ENCODE assay signal across 9 mouse cellular contexts in the genomic region with DNA sequence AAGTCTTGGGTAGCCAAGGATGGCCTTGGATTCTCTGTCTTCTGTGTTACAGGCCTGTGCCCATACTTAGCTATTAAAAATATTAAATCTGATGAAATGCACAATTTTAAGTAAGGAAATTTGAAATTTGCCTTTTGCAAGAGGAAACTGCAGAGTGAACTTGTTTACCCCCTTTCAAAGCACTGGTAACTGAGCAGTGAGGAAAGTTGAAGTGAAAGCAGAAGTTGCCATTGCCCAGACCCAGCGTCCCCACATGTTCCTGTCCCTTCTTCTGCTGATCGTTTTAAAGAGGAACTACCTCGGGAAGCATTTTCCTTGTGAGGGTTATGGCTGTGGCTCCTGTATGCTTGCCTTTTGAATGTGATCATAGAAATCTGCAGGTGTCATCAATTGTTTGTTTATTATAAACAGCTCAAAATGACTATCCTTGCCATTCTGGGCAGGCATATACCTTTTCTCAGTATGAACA. TPM values are rescaled to one million over a fixed set of nuclear protein-coding genes. Genes with fewer than 3 reads are reported as not detected.
DNase-seq lines count a peak whose midpoint lies in the region; ATAC-seq and TF ChIP-seq lines count a peak whose summit lies in the region.
"Had no signal": no experiment of that assay in that cellular context is flagged by ENCODE, and none has a peak within 500 bp of the region (broad histone marks: within the 10 kb centered on the region; RNA-seq: fewer than 3 reads in every experiment).

No protein-coding gene starts in this region.

- peaks cover 52% of the 10 kb centered on the region for H3K4me1 ChIP-seq in bone marrow macrophage, adult 2 months (ENCODE audit: control insufficient read depth, insufficient read depth, low read length)
- H3K4me1 ChIP-seq in liver, embryonic 14.5 days (replicated peaks; ENCODE audit: control insufficient read depth in 2 of 2, insufficient read depth in 2 of 2, low read length in 1 of 2) = peaks cover 3 to 31% of the 10 kb centered on the region in 2 experiments

- no peak overlapping the region for H3K9ac ChIP-seq in liver, embryonic 14.5 days (replicated peaks)

- H3K4me2 ChIP-seq in liver, embryonic 14.5 days (ENCODE audit: low read depth) = peak overlapping the region; percentile 9; the same call in 1 of the 2 replicates

- TF ChIP-seq CTCF in left cerebral cortex, adult 2 months (IDR thresholded peaks at IDR 0.05) = no peak
- no peak for TF ChIP-seq CTCF in bone marrow macrophage, adult 2 months (IDR thresholded peaks at IDR 0.05; ENCODE audit: low read depth, low read length)
- TF ChIP-seq CTCF in liver, embryonic 14.5 days (IDR thresholded peaks at IDR 0.05; ENCODE audit: low read depth) = no peak

- H3K4me3 ChIP-seq in left cerebral cortex, adult 2 months = no peak overlapping the region
- peak overlapping the region; percentile 47 for H3K4me3 ChIP-seq in bone marrow macrophage, adult 2 months (ENCODE audit: insufficient read depth, low read length)
- H3K4me3 ChIP-seq in liver, embryonic 14.5 days (ENCODE audit: insufficient read depth in 1 of 2, low read depth in 2 of 2, low read length in 2 of 2) = no peak overlapping the region
- H3K4me3 ChIP-seq: erythroblast, embryonic 14.5 days had no signal

- no peaks in the 10 kb centered on the region for H3K9me3 ChIP-seq in liver, embryonic 14.5 days (ENCODE audit: control insufficient read depth, low read length)

- TF ChIP-seq POLR2A in bone marrow macrophage, adult 2 months (IDR thresholded peaks at IDR 0.05; ENCODE audit: borderline replicate concordance, low read depth, low read length) = no peak

- DNase-seq in left cerebral cortex, adult 2 months (ENCODE audit: extremely low spot score in 1 of 2, low spot score in 2 of 2) = no peak
- DNase-seq in left cerebral cortex, adult 11 months (ENCODE audit: low spot score) = no peak
- DNase-seq in liver, embryonic 14.5 days (ENCODE audit: low read depth in 3 of 3, low spot score in 3 of 3) = peak in 1 of 3 experiments; percentile 36
- peak; percentile 85 to 87 for DNase-seq in spleen, postnatal 36 days (ENCODE audit: low spot score in 2 of 2)
- no peak for DNase-seq in frontal cortex, adult 2 months (ENCODE audit: extremely low spot score in 1 of 2, low spot score in 1 of 2)
- no peak for DNase-seq in embryo, embryonic 11 days
- DNase-seq: kidney, adult 18-20 months had no signal

- peak overlapping the region; percentile 54 for H3K27ac ChIP-seq in left cerebral cortex, adult 2 months
- peak overlapping the region; percentile 99 for H3K27ac ChIP-seq in bone marrow macrophage, adult 2 months (ENCODE audit: insufficient read depth, low read depth, low read length)
- H3K27ac ChIP-seq in liver, embryonic 14.5 days = no peak overlapping the region

- H3K36me3 ChIP-seq in liver, embryonic 14.5 days (replicated peaks; ENCODE audit: control insufficient read depth, insufficient read depth, low read depth) = no peaks in the 10 kb centered on the region

- intact Hi-C loops in left cerebral cortex, adult 2 months (cut with DNase I) = loop anchor here (5.0 kb wide), 1 partner anchor 38 kb away; the partner anchor contains the start of gene Wasf2

- no peak for TF ChIP-seq EP300 in liver, embryonic 14.5 days (IDR thresholded peaks at IDR 0.05; ENCODE audit: low read depth)

- H3K27me3 ChIP-seq in liver, embryonic 14.5 days (ENCODE audit: control insufficient read depth, insufficient read depth, low read length) = no peaks in the 10 kb centered on the region

- no peak for ATAC-seq in liver, embryonic 14.5 days (ENCODE audit: insufficient read depth)

- WGBS in liver, embryonic 14.5 days (ENCODE audit: insufficient replicate concordance) = 15% methylated on average over 3 of the region's 3 CpGs

RNA-seq across cellular contexts. Expression of gene Wasf2, which starts 39.8 kb away (rescaled TPM):
- total RNA-seq in left cerebral cortex, adult 2 months (2021) = 10 to 100 TPM; 25.7 to 34.3 TPM
- polyA plus RNA-seq in bone marrow macrophage, adult 2 months (2012; ENCODE audit: insufficient read depth, insufficient read length, missing spikeins) = 133 and 150 TPM in 2 replicates
- 11.4 and 12.0 TPM in 2 replicates for polyA plus RNA-seq in liver, embryonic 14.5 days (2012; rRNA removed)
- polyA plus RNA-seq in liver, embryonic 14.5 days (2014; fragmentation: Nextera tagmentation; extraction: Ambion mirVana) = 31.4 and 33.9 TPM in 2 replicates
- polyA plus RNA-seq in frontal cortex, adult 2 months (2012; rRNA removed) = 14.2 and 16.3 TPM in 2 replicates

RNA-seq across cellular contexts. Expression of gene Cd164l2, which starts 41.8 kb away (rescaled TPM):
- total RNA-seq in left cerebral cortex, adult 2 months (2021) = 1 to 10 TPM; 7.3 to 7.7 TPM
- polyA plus RNA-seq in bone marrow macrophage, adult 2 months (2012; ENCODE audit: insufficient read depth, insufficient read length, missing spikeins) = not detected in 2 replicates
- 0.05 and 0.06 TPM in 2 replicates for polyA plus RNA-seq in liver, embryonic 14.5 days (2012; rRNA removed)
- not detected in 2 replicates for polyA plus RNA-seq in liver, embryonic 14.5 days (2014; fragmentation: Nextera tagmentation; extraction: Ambion mirVana)
- polyA plus RNA-seq in frontal cortex, adult 2 months (2012; rRNA removed) = 8.1 and 9.9 TPM in 2 replicates
- polyA plus RNA-seq: erythroblast, embryonic 14.5 days had no signal

RNA-seq across cellular contexts. Expression of gene Gpr3, which starts 42.2 kb away (rescaled TPM):
- total RNA-seq in left cerebral cortex, adult 2 months (2021) = 10 to 100 TPM; 12.5 to 15.6 TPM
- polyA plus RNA-seq in bone marrow macrophage, adult 2 months (2012; ENCODE audit: insufficient read depth, insufficient read length, missing spikeins) = not detected in 2 replicates
- polyA plus RNA-seq in liver, embryonic 14.5 days (2012; rRNA removed) = 0.02 TPM in 1 of 2 replicates, not detected in the other
- polyA plus RNA-seq in liver, embryonic 14.5 days (2014; fragmentation: Nextera tagmentation; extraction: Ambion mirVana) = not detected in 2 replicates
- polyA plus RNA-seq in frontal cortex, adult 2 months (2012; rRNA removed) = 8.9 and 14.7 TPM in 2 replicates
- polyA plus RNA-seq: erythroblast, embryonic 14.5 days had no signal

Comparison
In these comparisons a context has a peak if more than half of its experiments do, and no peak if none do; other contexts are left out.
1. DNase-seq: peak in spleen, postnatal 36 days (2 of 2); none in left cerebral cortex, adult 2 months (0 of 2), left cerebral cortex, adult 11 months (single experiment), frontal cortex, adult 2 months (0 of 2) and embryo, embryonic 11 days (single experiment).